Mouse (Mus musculus) stomach, embryonic 15.5 days (tissue): Measurements from ENCODE around the gene Gm45711. TPM values are rescaled to one million over a fixed set of nuclear protein-coding genes. Genes with fewer than 3 reads are reported as not detected.
"Not testable (repeated sequence)": the region's sequence is repeated elsewhere in the genome, so short reads cannot be mapped to it uniquely, and the experiment has no call there.

Source experiments
- ATAC-seq: fragments of 200-750 bp; cut with Nextera tagmentation; 2 replicates; pipeline ENCODE4 v1.8.0; 2017; ENCODE audit warnings: low read depth, moderate number of reproducible peaks, moderate TSS enrichment; ENCODE audit not compliant: insufficient read depth, low FRiP score
- H3K27ac ChIP-seq: fragments of 300-500 bp; sonication (generic); 2 replicates; pipeline ENCODE4 v1.5.1; 2015; ENCODE audit warnings: mild to moderate bottlenecking, inconsistent platforms
- H3K27me3 ChIP-seq: fragments of 300-500 bp; sonication (generic); replicated peaks from 2 replicates; pipeline ENCODE4 v1.6.1; 2015; ENCODE audit warnings: inconsistent platforms
- H3K36me3 ChIP-seq: fragments of 300-500 bp; sonication (generic); 2 replicates; pipeline ENCODE4 v1.6.1; 2015; ENCODE audit warnings: inconsistent platforms
- H3K4me1 ChIP-seq: fragments of 300-500 bp; sonication (generic); 2 replicates; pipeline ENCODE4 v1.6.1; 2015; ENCODE audit warnings: inconsistent platforms
- H3K4me2 ChIP-seq: fragments of 300-500 bp; sonication (generic); 2 replicates; pipeline ENCODE4 v1.6.1; 2015; ENCODE audit warnings: mild to moderate bottlenecking, inconsistent platforms
- H3K4me3 ChIP-seq: fragments of 300-500 bp; sonication (generic); replicated peaks from 2 replicates; pipeline ENCODE4 v1.5.1; 2015; ENCODE audit warnings: inconsistent platforms
- H3K9ac ChIP-seq: fragments of 300-500 bp; sonication (generic); 2 replicates; pipeline ENCODE4 v1.6.1; 2015; ENCODE audit warnings: inconsistent platforms
- H3K9me3 ChIP-seq: fragments of 300-500 bp; sonication (generic); 2 replicates; pipeline ENCODE4 v1.6.1; 2016; ENCODE audit warnings: inconsistent platforms
- WGBS: fragments of 180-500 bp; shearing (Covaris S2); methylation state at CpG from one replicate; pipeline ENCODE4 v1.1.7; 2015; 5-methylcytosine and 5-hydroxymethylcytosine counted together
- polyA plus RNA-seq: library from polyadenylated mRNA; unstranded; fragments of >200 nt; fragmentation: Nextera tagmentation; extraction: Ambion mirVana; gene quantifications from 2 replicates; pipeline ENCODE4 v1.2.1, GENCODE M21; 2015

Gene Gm45711
- polyA plus RNA-seq, 1 experiment from 2014 or later = not detected

DNA sequence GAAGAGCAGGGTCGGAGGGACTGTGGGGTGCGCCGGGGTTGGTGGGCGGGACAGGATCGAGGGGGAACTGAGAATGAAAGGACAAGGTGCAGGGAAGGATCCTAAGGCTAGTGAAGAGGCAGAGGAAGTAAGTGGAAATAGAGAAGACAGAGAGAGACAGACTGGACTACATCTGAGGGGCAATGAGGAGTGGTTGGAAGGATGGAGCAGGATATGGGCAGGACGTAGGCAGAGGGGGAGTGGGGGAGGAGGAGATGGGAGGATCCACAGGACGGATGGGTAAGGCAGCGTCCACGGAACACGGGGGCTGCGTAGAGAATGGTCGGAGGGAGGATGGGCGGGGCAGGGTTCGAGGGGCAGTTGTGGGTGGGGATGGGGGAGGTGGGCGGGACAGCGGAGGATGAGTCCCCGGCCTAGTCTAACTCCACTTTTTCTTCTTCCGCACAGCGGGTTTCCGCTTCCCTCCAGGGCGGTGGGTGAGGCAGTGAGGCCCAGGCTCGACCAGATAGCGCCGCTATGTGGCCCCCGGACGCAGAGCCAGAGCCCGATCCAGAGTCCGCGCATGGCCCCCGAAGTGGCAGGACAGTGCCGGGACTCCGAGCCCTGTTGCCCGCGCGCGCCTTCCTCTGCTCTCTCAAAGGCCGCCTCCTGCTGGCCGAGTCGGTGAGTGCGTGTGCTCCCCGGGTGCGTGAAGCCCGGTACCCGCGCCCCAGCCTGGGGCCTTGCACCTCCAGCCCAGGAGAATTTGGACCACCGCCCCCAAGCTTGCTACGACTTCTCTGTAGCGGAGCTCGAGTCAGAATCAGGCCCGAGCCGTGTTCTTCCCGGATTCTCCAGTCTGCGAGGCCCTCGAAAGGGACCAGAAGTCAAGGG is 30.6 kb upstream of the Gm45711 start:
- peak overlapping the region; percentile 90 for H3K27ac ChIP-seq
- WGBS = under 1% methylated on average over 52 of the region's 54 CpGs
- H3K36me3 ChIP-seq = peaks cover 4% of the 10 kb centered on the region; the same call in 1 of the 2 replicates
- no peaks in the 10 kb centered on the region for H3K9me3 ChIP-seq
- peak overlapping the region; percentile 81 for H3K9ac ChIP-seq
- peak; percentile 75 for ATAC-seq
- no peaks in the 10 kb centered on the region for H3K27me3 ChIP-seq
- peak overlapping the region; percentile 80 for H3K4me2 ChIP-seq
- H3K4me1 ChIP-seq = peaks cover 15% of the 10 kb centered on the region; the same call in 1 of the 2 replicates
- peak overlapping the region; percentile 72 for H3K4me3 ChIP-seq

DNA sequence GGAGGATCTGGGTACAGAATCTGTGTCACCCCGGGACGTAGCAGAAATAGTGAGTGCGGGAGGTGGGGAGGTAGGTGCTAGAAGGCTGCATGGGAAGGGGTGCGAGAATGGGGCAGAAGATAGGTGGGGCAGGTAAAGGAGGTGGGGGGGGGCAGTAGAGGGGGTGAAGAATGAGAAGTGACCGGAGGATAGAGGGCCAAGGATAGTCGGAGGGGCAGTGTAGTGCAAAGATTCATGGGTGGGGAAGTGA is 30.0 kb upstream of the Gm45711 start:
- Histone ChIP-seq H3K9me3 (no peaks in the 10 kb centered on the region), H3K4me1 (peaks cover 15% of the 10 kb centered on the region; the same call in 1 of the 2 replicates), H3K27me3 (no peaks in the 10 kb centered on the region), H3K9ac (0 out of 2 replicates have a peak overlapping the region, but pooled peaks have one; percentile 81), H3K4me3 (peak overlapping the region; percentile 72), H3K27ac (peak overlapping the region; percentile 90), H3K36me3 (no peaks in the 10 kb centered on the region), H3K4me2 (peak overlapping the region; percentile 80)
- 2% methylated on average over 6 of the region's 6 CpGs for WGBS
- ATAC-seq = peak; percentile 1; the same call in 1 of the 2 replicates

DNA sequence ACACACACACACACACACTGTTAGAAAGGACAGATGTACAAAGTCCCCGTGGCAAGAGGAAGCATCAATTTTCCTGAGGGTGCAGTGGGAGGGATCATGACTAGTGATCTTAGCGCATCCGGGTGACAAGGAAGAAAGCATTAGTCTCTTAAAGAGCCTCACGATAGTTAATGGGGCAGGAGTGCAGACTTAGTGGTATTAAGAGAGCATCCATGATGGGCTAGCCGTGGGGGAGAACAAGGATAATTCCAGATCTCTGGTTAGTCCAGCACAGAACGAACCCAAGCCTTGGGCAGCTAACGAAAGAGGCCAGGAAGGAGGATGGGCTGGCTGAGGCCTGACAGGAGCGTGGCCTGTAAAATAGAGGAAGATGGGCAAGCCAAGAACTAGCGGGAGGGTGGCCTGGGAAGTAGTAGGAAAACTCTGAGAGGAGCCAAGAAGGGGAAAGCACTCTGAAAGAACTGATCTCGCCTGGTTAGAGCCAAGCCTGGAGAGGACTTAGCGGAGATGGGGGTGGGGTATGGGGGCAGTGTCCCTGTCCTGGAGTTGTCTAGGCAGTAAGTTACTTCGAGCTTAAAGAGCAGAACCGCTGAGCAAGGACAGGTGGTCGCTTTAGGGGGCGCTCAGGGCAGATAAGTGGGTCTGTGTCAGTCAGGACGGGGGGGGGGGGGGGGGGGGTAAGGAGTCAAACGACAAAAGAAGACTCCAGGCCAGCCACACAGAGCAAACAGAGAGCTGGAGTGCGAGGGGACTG is 29.5 kb upstream of the Gm45711 start, which contains the start of gene Cmtm3:
TSS of gene Cmtm3 (plus strand) at position 182 of the 754 bp plus-strand sequence.
- Histone ChIP-seq H3K27ac (peak within 1 kb of the TSS; percentile 90), H3K4me1 (peaks cover 15% of the 10 kb centered on the region; the same call in 1 of the 2 replicates), H3K4me3 (peak within 1 kb of the TSS; percentile 72), H3K27me3 (no peaks in the 10 kb centered on the region), H3K4me2 (peak within 1 kb of the TSS; percentile 80), H3K9ac (peak within 1 kb of the TSS; percentile 81; the same call in 1 of the 2 replicates), H3K9me3 (no peaks in the 10 kb centered on the region), H3K36me3 (no peaks in the 10 kb centered on the region)
- ATAC-seq = no peak
- 15% methylated on average over 18 of the region's 18 CpGs for WGBS

DNA sequence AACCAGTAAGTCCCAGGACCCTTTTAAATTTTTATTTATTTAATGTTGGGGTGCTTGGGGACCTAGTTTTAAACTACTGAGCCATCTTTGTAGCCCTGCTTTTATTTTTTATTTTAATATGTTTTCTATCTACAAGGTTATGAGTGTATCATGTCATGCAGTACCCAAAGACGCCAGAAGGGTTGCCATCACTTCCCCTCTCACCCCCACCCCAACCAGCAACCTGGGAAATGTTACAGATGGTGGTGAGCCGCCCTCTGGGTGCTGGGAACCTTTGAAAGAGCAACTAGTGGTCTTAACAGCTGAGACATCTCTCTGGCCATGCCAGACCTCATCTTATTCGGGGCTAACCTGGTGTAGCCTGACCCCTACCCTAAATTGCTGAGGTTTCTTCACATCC is 28.0 kb upstream of the Gm45711 start:
- WGBS = 52% methylated on average over 3 of the region's 3 CpGs
- H3K4me2 ChIP-seq = no peak overlapping the region

DNA sequence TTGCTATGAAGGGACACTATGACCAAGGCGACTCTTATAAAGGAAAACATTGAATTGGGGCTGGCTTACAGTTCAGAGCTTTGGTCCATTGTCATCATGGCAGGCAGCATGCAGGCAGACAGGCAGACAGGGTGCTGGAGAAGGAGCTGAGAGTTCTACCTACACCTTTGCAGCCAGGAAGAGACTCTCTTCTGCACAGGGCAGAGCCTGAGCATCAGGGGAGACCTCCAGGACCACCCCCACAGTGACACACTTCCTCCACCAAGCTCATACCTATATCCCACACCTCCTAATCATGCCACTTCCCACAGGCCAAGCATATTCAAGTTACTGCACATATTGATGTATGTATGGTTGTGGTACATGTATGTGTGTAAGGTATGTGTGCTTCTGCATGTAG is 26.9 kb upstream of the Gm45711 start:
- H3K36me3 ChIP-seq = no peaks in the 10 kb centered on the region
- no peaks in the 10 kb centered on the region for H3K27me3 ChIP-seq
- no peak overlapping the region for H3K27ac ChIP-seq
- peaks cover 9% of the 10 kb centered on the region; the same call in 1 of the 2 replicates for H3K4me1 ChIP-seq
- H3K9ac ChIP-seq = no peak overlapping the region
- H3K4me3 ChIP-seq = no peak overlapping the region
- H3K4me2 ChIP-seq = no peak overlapping the region
- no peaks in the 10 kb centered on the region for H3K9me3 ChIP-seq
- 84% methylated on average over 1 of the region's 1 CpGs for WGBS
- ATAC-seq = no peak

More for the DNA sequence above, 28.0 kb upstream of the Gm45711 start:
- Histone ChIP-seq H3K9ac (no peak overlapping the region), H3K4me1 (peaks cover 15% of the 10 kb centered on the region; the same call in 1 of the 2 replicates), H3K9me3 (no peaks in the 10 kb centered on the region), H3K27ac (no peak overlapping the region), H3K36me3 (no peaks in the 10 kb centered on the region), H3K4me3 (no peak overlapping the region), H3K27me3 (no peaks in the 10 kb centered on the region)
- ATAC-seq = no peak

DNA sequence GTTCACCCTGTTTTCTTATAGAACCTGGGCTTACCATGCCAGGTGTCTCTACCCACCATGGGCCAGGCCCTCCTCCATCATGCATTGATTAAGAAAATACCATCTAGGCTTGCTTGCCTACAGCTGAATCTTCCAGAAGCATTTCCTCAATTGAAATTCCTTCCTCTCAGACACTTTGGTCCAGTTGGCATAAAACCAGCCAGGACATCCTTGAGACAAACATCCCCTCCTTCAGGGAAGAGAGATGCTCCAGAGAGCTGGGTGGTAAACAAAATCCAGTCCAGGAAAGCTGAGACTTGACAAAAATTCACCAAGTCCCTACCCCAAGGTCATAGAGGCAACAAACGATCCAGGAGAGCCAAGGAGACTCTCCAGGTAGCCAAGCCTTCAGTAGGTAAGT is 24.3 kb upstream of the Gm45711 start:
- no peak overlapping the region for H3K27ac ChIP-seq
- no peak overlapping the region for H3K9ac ChIP-seq
- no peaks in the 10 kb centered on the region for H3K27me3 ChIP-seq
- ATAC-seq = no peak
- H3K36me3 ChIP-seq = no peaks in the 10 kb centered on the region
- H3K9me3 ChIP-seq = no peaks in the 10 kb centered on the region
- H3K4me3 ChIP-seq = no peak overlapping the region
- H3K4me1 ChIP-seq = no peaks in the 10 kb centered on the region
- 77% methylated on average over 1 of the region's 1 CpGs for WGBS
- no peak overlapping the region for H3K4me2 ChIP-seq

DNA sequence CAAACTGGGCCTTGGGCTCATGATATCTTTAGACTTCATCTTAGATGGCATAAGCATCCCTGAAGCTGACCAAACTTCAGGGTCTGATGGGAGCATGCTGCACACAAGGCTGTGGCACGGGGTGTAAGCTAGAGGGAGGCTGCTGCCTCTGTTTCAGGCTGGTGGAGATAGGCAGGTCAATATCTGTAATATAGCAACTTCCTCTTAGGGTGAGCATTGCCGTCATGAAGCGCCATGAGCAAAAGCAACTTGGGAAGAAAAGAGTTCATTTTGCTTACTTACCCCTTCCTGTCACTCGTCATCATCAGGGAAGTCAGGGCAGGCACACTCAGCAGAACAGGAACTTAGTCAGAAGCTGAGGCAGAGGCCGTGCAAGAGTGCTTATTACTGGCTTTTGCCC is 23.9 kb upstream of the Gm45711 start:
- no peak overlapping the region for H3K9ac ChIP-seq
- no peaks in the 10 kb centered on the region for H3K36me3 ChIP-seq
- H3K4me2 ChIP-seq = no peak overlapping the region
- no peaks in the 10 kb centered on the region for H3K27me3 ChIP-seq
- no peak overlapping the region for H3K4me3 ChIP-seq
- WGBS = 60% methylated on average over 5 of the region's 5 CpGs
- no peak for ATAC-seq
- H3K9me3 ChIP-seq = no peaks in the 10 kb centered on the region
- no peak overlapping the region for H3K27ac ChIP-seq
- H3K4me1 ChIP-seq = no peaks in the 10 kb centered on the region

DNA sequence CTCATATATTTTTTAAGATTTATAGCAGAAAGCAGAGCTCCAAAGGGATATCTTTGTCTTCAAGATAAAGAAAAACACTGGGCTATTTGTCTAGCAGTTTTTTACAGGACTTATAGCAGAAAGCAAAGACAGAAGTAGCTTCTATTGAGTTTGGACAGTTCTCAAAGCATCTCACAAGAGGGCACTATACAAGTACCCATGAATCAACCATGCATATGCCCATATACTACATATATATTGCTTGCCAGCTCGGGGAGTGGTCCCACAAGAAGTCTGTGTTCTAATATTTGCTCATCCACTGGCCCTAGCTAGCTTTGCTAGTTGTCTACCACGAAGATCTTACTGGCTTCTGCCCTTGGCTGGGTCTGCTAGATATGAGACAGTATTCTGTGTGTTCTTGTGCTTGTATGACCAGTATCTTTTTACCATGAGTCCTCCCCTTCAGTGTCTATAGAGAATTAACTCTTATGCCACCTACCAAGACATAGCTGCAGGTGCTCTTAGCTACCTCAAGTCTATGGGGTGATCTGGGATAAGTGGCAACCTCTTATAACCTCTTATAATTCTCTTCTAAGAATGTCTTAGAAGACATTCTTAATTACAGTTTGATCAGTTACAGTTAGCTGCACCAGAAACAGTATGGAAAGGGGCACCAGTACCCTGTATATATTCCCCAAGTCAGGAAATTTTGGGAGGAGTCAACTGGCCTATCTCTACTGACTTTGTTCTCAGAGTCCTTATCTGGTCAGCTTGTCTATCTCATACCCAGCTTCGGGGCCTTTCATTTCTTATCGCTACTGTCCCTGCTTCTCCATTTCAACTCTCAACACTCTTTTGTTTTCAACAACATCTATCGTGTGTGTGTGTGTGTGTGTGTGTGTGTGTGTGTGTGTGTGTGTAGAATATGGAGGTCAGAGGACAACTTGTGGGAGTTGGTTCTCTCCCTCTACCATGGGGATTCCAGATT is 23.1 kb upstream of the Gm45711 start:
- no peak for ATAC-seq
- Histone ChIP-seq H3K27me3 (no peaks in the 10 kb centered on the region), H3K9ac (no peak overlapping the region), H3K9me3 (no peaks in the 10 kb centered on the region), H3K27ac (no peak overlapping the region), H3K4me1 (no peaks in the 10 kb centered on the region), H3K4me2 (no peak overlapping the region), H3K4me3 (no peak overlapping the region), H3K36me3 (no peaks in the 10 kb centered on the region)
- WGBS = 72% methylated on average over 5 of the region's 5 CpGs

DNA sequence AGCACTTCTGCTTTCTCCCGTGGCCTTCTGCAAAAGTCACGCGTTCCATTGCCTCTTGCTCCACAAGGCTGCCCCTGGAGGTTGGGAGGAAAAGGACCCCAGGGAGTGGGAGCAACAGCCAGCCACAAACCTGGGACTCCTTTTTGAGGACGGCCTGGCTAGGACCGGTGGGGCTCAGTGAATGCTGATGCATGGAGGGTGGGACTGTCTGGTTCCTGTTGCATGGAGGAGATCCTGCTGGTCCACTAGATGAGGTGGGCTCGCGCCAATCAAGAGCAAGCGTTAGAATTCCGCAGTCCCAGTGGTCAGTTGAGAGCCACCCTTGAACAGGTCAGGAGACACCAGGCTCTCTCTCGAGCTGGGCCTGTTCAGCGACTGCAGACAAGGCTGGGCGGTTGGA is 12.0 kb upstream of the Gm45711 start, which contains the start of gene Cmtm2b:
TSS of gene Cmtm2b (plus strand) at position 301 of the 400 bp plus-strand sequence.
- not testable (repeated sequence) for H3K4me2 ChIP-seq, H3K27ac ChIP-seq, ATAC-seq, H3K36me3 ChIP-seq, H3K9me3 ChIP-seq, H3K27me3 ChIP-seq, H3K4me1 ChIP-seq, H3K4me3 ChIP-seq, H3K9ac ChIP-seq
- 85% methylated on average over 12 of the region's 12 CpGs for WGBS

DNA sequence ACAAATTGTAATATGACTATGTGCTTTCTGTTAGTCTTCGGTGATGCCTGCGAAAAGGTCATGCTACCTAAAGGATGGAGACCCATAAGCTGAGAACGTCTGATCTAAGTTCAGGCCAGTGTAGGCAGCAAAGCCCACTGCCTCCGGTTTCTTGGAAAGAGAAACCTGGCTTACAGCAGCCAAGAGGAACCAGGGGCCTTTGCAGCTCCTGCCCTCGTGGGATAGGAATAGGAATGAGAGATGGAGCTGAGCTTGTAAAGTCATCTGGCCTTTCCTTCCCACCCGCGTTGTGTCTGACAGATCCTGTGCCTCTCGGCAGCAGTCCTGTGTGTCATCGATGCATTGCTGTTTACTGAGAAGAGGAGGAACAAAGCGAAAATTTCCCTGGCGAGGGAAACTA is 11.4 kb upstream of the Gm45711 start, which contains the start of gene Gm11020:
TSS of gene Gm11020 (plus strand) at position 301 of the 400 bp plus-strand sequence.
- WGBS = 80% methylated on average over 11 of the region's 11 CpGs
- H3K36me3 ChIP-seq, H3K4me1 ChIP-seq, H3K4me2 ChIP-seq, H3K9ac ChIP-seq, H3K27ac ChIP-seq, H3K27me3 ChIP-seq, H3K4me3 ChIP-seq, ATAC-seq, H3K9me3 ChIP-seq: not testable (repeated sequence)

DNA sequence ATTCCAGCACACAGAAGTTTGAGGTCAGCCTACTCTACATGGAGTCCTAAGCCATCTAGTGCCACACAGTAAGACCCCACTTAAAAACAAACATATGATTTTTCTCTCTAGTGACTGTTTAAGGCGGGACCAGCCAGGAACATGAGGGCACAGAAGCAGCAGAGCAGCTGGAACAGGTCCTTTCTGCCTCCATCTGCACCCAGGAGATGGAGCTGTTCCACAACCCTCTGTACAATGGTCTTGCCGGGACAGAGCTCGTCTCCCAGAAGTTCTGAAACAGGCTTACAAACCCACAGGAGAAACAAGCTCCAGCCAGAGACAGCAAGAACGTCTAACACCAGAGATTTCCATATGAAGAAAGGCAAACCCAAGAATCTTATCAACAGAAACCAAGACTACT is 3.4 kb upstream of the Gm45711 start:
- H3K4me2 ChIP-seq = no peak overlapping the region
- H3K27me3 ChIP-seq = no peaks in the 10 kb centered on the region
- H3K27ac ChIP-seq = no peak overlapping the region
- H3K4me3 ChIP-seq = no peak overlapping the region
- no peaks in the 10 kb centered on the region for H3K36me3 ChIP-seq
- no peaks in the 10 kb centered on the region for H3K4me1 ChIP-seq
- no peak for ATAC-seq
- H3K9me3 ChIP-seq = no peaks in the 10 kb centered on the region
- WGBS = 49% methylated on average over 4 of the region's 4 CpGs
- H3K9ac ChIP-seq = no peak overlapping the region
